Mouse (Mus musculus) stomach, postnatal 0 days (tissue): ENCODE data around the gene Strn4. TPM values are rescaled to one million over a fixed set of nuclear protein-coding genes. Genes with fewer than 3 reads are reported as not detected.

Experiments
- ATAC-seq: fragments of 200-750 bp; cut with Nextera tagmentation; 2 replicates; pipeline ENCODE4 v1.8.0; 2017; ENCODE audit not compliant: low FRiP score, low TSS enrichment
- DNase-seq: peaks from one replicate; pipeline ENCODE4 v3.0.0-alpha.2; 2016; ENCODE audit warnings: low spot score
- H3K27ac ChIP-seq: fragments of 300-500 bp; sonication (generic); replicated peaks from 2 replicates; pipeline ENCODE4 v1.5.1; 2014; ENCODE audit warnings: mild to moderate bottlenecking, control low read depth
- H3K27me3 ChIP-seq: fragments of 300-500 bp; sonication (generic); 2 replicates; pipeline ENCODE4 v1.6.1; 2014; ENCODE audit warnings: low read length; ENCODE audit not compliant: control insufficient read depth, insufficient read depth
- H3K36me3 ChIP-seq: fragments of 300-500 bp; sonication (generic); 2 replicates; pipeline ENCODE4 v1.6.1; 2014; ENCODE audit warnings: low read length, mixed read lengths; ENCODE audit not compliant: control insufficient read depth, insufficient read depth
- H3K4me1 ChIP-seq: fragments of 300-500 bp; sonication (generic); replicated peaks from 2 replicates; pipeline ENCODE4 v1.6.1; 2014; ENCODE audit warnings: antibody characterized with exemption; ENCODE audit not compliant: control insufficient read depth, insufficient read depth
- H3K4me2 ChIP-seq: fragments of 300-500 bp; sonication (generic); replicated peaks from 2 replicates; pipeline ENCODE4 v1.6.1; 2014; ENCODE audit warnings: low read depth, mild to moderate bottlenecking, control low read depth, moderate library complexity
- H3K4me3 ChIP-seq: fragments of 300-500 bp; sonication (generic); 2 replicates; pipeline ENCODE4 v1.5.1; 2014; ENCODE audit warnings: low read depth, low read length, control low read depth
- H3K9ac ChIP-seq: fragments of 300-500 bp; sonication (generic); 2 replicates; pipeline ENCODE4 v1.6.1; 2014; ENCODE audit warnings: mild to moderate bottlenecking, low read length, control low read depth, mixed read lengths
- H3K9me3 ChIP-seq: fragments of 300-500 bp; sonication (generic); 2 replicates; pipeline ENCODE4 v1.6.1; 2016; ENCODE audit warnings: low read length; ENCODE audit not compliant: control insufficient read depth
- CTCF ChIP-seq: IDR thresholded peaks from 2 replicates; pipeline ENCODE4 v1.5.1; 2016; ENCODE audit warnings: antibody characterized with exemption, low read depth, mild to moderate bottlenecking, moderate library complexity
- EP300 ChIP-seq: optimal IDR thresholded peaks from 2 replicates; pipeline ENCODE3; 2016; ENCODE audit warnings: antibody characterized with exemption
- WGBS: fragments of 180-500 bp; shearing (Covaris S2); extraction: QIAGEN DNeasy Blood & Tissue Kit; methylation state at CpG from one replicate; pipeline ENCODE4 v1.1.7; 2014; 5-methylcytosine and 5-hydroxymethylcytosine counted together
- polyA plus RNA-seq: library from polyadenylated mRNA; unstranded; fragments of >200 nt; fragmentation: Nextera tagmentation; extraction: Ambion mirVana; gene quantifications from 2 replicates; pipeline ENCODE4 v1.2.1, GENCODE M21; 2015

The Strn4 gene
- polyA plus RNA-seq, 1 experiment from 2014 or later = 45.1 TPM

- H3K9me3 ChIP-seq = no peaks in the 10 kb centered on the region
- WGBS = 60% methylated on average over 4 of the region's 4 CpGs
- no peak overlapping the region for H3K4me3 ChIP-seq
- peaks cover 14% of the 10 kb centered on the region for H3K4me1 ChIP-seq
- no peak overlapping the region for H3K27ac ChIP-seq
- H3K4me2 ChIP-seq = no peak overlapping the region
- no peak for DNase-seq
- no peaks in the 10 kb centered on the region for H3K27me3 ChIP-seq
- TF ChIP-seq CTCF = no peak
- no peak for TF ChIP-seq EP300
- peaks cover 19% of the 10 kb centered on the region for H3K36me3 ChIP-seq
- no peak for ATAC-seq
- H3K9ac ChIP-seq = no peak overlapping the region
Measured at GRCm38 (mm10) chr7:16821669-16822101, 6.0 kb downstream of the Strn4 start.

GRCm38 (mm10) chr7:16823734-16824133 is 8.0 kb downstream of the Strn4 start:
- Histone ChIP-seq H3K4me2 (no peak overlapping the region), H3K27ac (no peak overlapping the region), H3K36me3 (peaks cover 23% of the 10 kb centered on the region), H3K9ac (no peak overlapping the region), H3K4me1 (peaks cover 1% of the 10 kb centered on the region; the same call in 1 of the 2 replicates), H3K9me3 (no peaks in the 10 kb centered on the region), H3K27me3 (no peaks in the 10 kb centered on the region), H3K4me3 (no peak overlapping the region)
- DNase-seq (no peak), ATAC-seq (no peak)
- WGBS = 66% methylated on average over 5 of the region's 5 CpGs
- TF ChIP-seq EP300 (no peak), CTCF (no peak)

GRCm38 (mm10) chr7:16825785-16826184 is 10.1 kb downstream of the Strn4 start:
- Histone ChIP-seq H3K4me3 (no peak overlapping the region), H3K36me3 (peaks cover 42% of the 10 kb centered on the region), H3K9ac (no peak overlapping the region), H3K4me2 (no peak overlapping the region), H3K9me3 (no peaks in the 10 kb centered on the region), H3K27ac (no peak overlapping the region), H3K4me1 (no peaks in the 10 kb centered on the region; the same call in 1 of the 2 replicates), H3K27me3 (no peaks in the 10 kb centered on the region)
- 80% methylated on average over 10 of the region's 10 CpGs for WGBS
- TF ChIP-seq CTCF (peak; percentile 68), EP300 (no peak)
- DNase-seq = no peak
- no peak for ATAC-seq

- H3K36me3 ChIP-seq = peaks cover 47% of the 10 kb centered on the region
- H3K27me3 ChIP-seq = no peaks in the 10 kb centered on the region
- no peak for DNase-seq
- TF ChIP-seq CTCF (no peak), EP300 (no peak)
- ATAC-seq = no peak
- no peak overlapping the region for H3K4me3 ChIP-seq
- no peaks in the 10 kb centered on the region for H3K9me3 ChIP-seq
- WGBS = 65% methylated on average over 5 of the region's 5 CpGs
- no peak overlapping the region for H3K9ac ChIP-seq
- H3K4me1 ChIP-seq = no peaks in the 10 kb centered on the region
- no peak overlapping the region for H3K27ac ChIP-seq
- H3K4me2 ChIP-seq = no peak overlapping the region
Measured at GRCm38 (mm10) chr7:16826571-16826970, 10.9 kb downstream of the Strn4 start.

- H3K4me2 ChIP-seq = no peak overlapping the region
- H3K36me3 ChIP-seq = peaks cover 53% of the 10 kb centered on the region
- no peak overlapping the region for H3K4me3 ChIP-seq
- ATAC-seq (no peak), DNase-seq (no peak)
- H3K27ac ChIP-seq = no peak overlapping the region
- no peak overlapping the region for H3K9ac ChIP-seq
- 70% methylated on average over 4 of the region's 4 CpGs for WGBS
- H3K27me3 ChIP-seq = no peaks in the 10 kb centered on the region
- no peaks in the 10 kb centered on the region for H3K4me1 ChIP-seq
- TF ChIP-seq EP300 (no peak), CTCF (no peak)
- no peaks in the 10 kb centered on the region for H3K9me3 ChIP-seq
Measured at GRCm38 (mm10) chr7:16827274-16827673, 11.6 kb downstream of the Strn4 start.

GRCm38 (mm10) chr7:16830449-16830848 is 14.8 kb downstream of the Strn4 start:
- 81% methylated on average over 9 of the region's 9 CpGs for WGBS
- ATAC-seq (no peak), DNase-seq (no peak)
- H3K4me2 ChIP-seq = no peak overlapping the region
- H3K4me1 ChIP-seq = no peaks in the 10 kb centered on the region
- H3K9ac ChIP-seq = no peak overlapping the region
- TF ChIP-seq EP300 = no peak
- no peak for TF ChIP-seq CTCF
- no peaks in the 10 kb centered on the region for H3K9me3 ChIP-seq
- H3K27me3 ChIP-seq = no peaks in the 10 kb centered on the region
- H3K4me3 ChIP-seq = no peak overlapping the region
- H3K36me3 ChIP-seq = peaks cover 61% of the 10 kb centered on the region
- H3K27ac ChIP-seq = no peak overlapping the region
